Mouse (Mus musculus) right cerebral cortex, postnatal 25 days (tissue): ENCODE data around the gene Pcbp1.
"Not testable (repeated sequence)": the region's sequence is repeated elsewhere in the genome, so short reads cannot be mapped to it uniquely, and the experiment has no call there.

Experiments
- DNase-seq: peaks from one replicate; pipeline ENCODE4 v3.0.0; 2022

Gene Pcbp1

DNA sequence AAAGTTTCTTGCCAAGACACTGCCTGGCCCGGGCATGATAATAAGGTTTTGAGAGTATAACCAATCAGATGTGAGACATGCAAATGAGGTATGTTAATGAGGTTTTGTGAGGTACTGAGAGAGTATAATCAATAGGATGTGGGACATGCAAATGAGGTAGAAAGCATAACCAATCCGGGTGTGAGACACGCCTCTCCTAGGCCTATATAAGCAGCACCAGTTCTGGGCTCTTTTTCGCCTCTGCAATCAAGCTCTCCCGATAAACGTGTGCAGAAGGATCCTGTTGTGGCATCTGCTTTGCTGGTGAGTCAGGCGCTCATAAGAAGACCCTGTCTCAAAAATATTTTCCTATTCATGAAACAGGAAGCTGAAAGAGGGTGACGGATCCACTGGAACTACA is 35.7 kb downstream of the Pcbp1 start:
- not testable (repeated sequence) for DNase-seq

DNA sequence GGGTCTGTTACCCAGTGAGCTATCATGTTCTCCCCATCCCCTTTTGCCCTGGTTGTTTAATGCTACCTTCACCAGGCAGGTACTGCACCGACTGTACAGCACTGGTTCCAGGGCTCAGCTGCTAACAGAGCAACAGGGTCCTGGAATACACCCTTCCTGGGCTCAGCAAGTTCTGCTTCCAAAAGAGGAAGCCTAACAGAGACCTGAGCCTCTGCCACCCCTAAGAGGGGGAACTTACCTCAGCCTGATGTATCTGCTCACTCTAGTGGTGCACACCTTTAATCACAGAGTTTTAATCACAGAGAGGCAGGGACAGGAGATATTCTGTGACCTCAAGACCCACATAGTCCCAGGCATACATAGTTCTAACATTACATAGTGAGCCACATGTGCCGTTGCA is 36.2 kb downstream of the Pcbp1 start:
- DNase-seq = no peak

DNA sequence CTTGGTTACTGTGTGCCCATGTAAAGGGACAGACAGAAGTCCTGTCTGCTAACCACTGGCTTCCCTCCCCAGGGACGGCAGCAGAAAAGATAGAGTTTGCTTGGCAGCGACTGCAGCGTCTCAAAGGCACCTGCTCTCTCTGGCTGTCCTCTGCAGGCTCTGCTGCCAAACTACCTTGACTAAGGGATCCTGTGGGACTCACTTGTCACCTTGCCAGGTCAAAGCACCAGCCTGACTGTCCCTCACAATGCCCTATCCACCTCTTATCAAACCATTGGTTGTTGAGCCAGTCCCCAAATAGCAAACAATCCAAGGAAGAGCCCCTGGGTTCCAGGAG is 38.0 kb downstream of the Pcbp1 start:
- DNase-seq = peak; percentile 31

GRCm38 (mm10) chr6:86487358-86488148 is 38.6 kb downstream of the Pcbp1 start:
- peak; percentile 70 for DNase-seq

- no peak for DNase-seq
Measured at GRCm38 (mm10) chr6:86485943-86486640, 40.0 kb downstream of the Pcbp1 start.

DNA sequence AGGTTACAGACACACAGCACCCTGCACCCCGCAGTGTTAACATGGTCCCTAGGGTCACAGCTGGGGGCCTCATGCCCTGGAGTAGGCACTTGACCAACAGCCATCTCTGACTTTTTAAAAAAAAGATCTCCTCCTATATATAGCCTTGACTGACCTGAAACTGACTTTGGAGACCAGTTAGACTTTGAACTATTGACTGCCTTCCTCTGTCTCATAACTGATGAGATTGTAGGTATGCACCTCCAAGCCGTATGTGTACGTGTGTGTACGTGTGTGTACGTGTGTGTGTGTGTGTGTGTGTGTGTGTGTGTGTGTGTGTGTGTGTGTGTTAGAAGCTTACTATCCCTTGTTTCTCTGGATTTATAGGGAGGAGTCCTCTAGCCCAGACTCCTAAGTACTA is 44.2 kb downstream of the Pcbp1 start:
- no peak for DNase-seq

DNA sequence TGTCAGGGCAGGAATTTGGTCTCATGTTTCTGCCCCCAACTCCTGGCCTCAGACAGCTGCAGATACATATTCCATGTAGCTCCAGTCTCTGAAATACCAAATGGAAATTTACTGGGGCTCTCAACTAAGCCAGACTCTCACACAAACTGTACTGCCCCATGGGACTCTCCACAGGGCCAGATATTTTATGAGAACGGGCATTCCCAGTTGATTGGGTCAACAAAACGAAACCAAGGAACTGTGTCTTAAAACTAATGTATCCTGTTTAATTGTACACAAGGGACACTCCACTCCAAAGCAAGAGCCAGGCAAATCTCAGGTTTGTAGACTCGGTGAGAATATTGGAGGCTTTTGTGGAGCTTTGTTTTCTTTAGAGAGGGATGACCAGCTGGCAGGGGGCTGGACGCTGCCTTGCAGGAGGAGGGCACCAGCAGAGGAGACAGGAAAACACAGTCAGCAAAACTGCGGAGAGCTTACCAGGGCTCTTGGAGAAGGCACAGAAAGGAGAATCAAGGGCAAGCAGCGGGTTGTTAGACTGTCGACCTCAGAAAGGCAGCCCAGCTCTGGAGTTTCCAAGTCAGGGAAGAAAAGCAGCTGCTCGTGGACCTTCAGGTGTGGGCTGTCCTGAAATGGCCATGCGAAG is 45.8 kb downstream of the Pcbp1 start:
- no peak for DNase-seq

GRCm38 (mm10) chr6:86479816-86480188 is 46.3 kb downstream of the Pcbp1 start:
- DNase-seq = no peak

GRCm38 (mm10) chr6:86479311-86479710 is 46.8 kb downstream of the Pcbp1 start:
- no peak for DNase-seq

- DNase-seq = no peak
Measured at GRCm38 (mm10) chr6:86476931-86477330, 49.2 kb downstream of the Pcbp1 start.

DNA sequence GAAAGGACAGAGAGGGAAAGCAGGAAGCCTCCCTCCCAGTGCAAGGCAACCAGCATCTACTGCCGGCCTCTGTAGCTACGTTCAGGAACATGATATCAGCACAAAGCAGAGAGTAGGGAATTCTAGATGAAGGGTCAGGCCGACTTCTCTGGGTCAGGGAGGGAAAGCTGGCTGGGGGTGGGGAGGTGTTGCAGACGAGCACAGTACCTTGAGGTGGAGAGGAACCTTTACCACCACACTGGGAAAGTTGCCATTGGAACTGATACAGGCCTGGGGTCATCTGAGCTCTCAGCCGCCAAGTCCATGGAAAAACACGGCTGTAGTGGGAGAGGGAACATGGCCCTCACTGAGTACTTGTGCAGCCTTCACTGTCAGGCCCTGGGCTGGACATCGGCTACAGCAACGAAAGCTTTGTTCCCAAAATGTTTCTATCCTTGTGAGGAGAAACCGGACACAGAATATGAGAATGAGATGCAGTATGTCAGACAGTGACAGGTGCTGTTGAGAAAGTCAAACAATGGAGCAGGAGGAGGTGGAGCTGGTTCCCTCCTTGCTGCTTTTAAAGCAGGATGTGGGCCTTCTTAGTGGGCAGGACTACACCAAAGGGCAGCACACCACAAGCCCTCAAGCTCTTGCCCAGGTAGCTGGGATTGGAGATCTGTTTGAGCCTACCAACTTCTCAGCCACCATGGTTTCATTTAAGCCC is 50.5 kb downstream of the Pcbp1 start:
- no peak for DNase-seq

GRCm38 (mm10) chr6:86474646-86475181 is 51.4 kb downstream of the Pcbp1 start:
- DNase-seq = no peak
